Mouse (Mus musculus) inflammation-experienced regulatory T-cells, adult 16 weeks (primary cell): ENCODE results near the gene Prss35. TPM values are rescaled to one million over a fixed set of nuclear protein-coding genes. Genes with fewer than 3 reads are reported as not detected.

Experiments
- polyA plus RNA-seq: library from polyadenylated mRNA; unstranded; fragments of 100-300 nt; shearing (Covaris generic); gene quantifications from one replicate; pipeline ENCODE4 v1.2.1, GENCODE M21; 2017

Gene Prss35
- polyA plus RNA-seq: not detected

GRCm38 (mm10) chr9:86742959-86743911, at the start of gene Prss35:
Gene Prss35, plus strand, starts transcription at chr9:86743649.

GRCm38 (mm10) chr9:86695818-86696261, 47.6 kb upstream of the Prss35 start, which contains the start of gene Me1:
Gene Me1, minus strand, starts transcription at chr9:86695953.

Other genes starting within 250 kb of the Prss35 start
- gene Pgm3, start 171.8 kb upstream of the Prss35 start, polyA plus RNA-seq: 24.2 TPM
- gene Rwdd2a, start 171.7 kb upstream of the Prss35 start, polyA plus RNA-seq: 6.1 TPM
- not detected for gene Me1, start 47.7 kb upstream of the Prss35 start, polyA plus RNA-seq
- not detected for gene Snap91, start 137.0 kb downstream of the Prss35 start, polyA plus RNA-seq